Mouse (Mus musculus) cerebellum, adult 2 months (tissue): ENCODE data around the gene Daxx. TPM values are rescaled to one million over a fixed set of nuclear protein-coding genes. Genes with fewer than 3 reads are reported as not detected.
A peak's percentile ranks its signal among the peaks of the same experiment; 100 is the strongest.
"Not testable (repeated sequence)": the region's sequence is repeated elsewhere in the genome, so short reads cannot be mapped to it uniquely, and the experiment has no call there.

Experiments used
- DNase-seq, 2 experiments: peaks; one replicate each; pipeline ENCODE4 v3.0.0; 2021
- H3K27ac ChIP-seq: fragments of 200-500 bp; 2 replicates; pipeline ENCODE4 v1.5.1; 2012; ENCODE audit warnings: low read length, control low read depth, inconsistent platforms; ENCODE audit not compliant: insufficient read depth
- H3K27me3 ChIP-seq: fragments of 200-500 bp; 2 replicates; pipeline ENCODE4 v1.6.1; 2012; ENCODE audit warnings: inconsistent platforms, mild to moderate bottlenecking, low read length, moderate library complexity; ENCODE audit not compliant: control insufficient read depth, insufficient read depth
- H3K4me1 ChIP-seq: fragments of 200-500 bp; 2 replicates; pipeline ENCODE4 v1.6.1; 2011; ENCODE audit warnings: low read length; ENCODE audit not compliant: control insufficient read depth, insufficient read depth
- H3K4me3 ChIP-seq: fragments of 200-500 bp; replicated peaks from 2 replicates; pipeline ENCODE3; 2011; ENCODE audit warnings: mild to moderate bottlenecking, low read depth, low read length, control low read depth; ENCODE audit not compliant: insufficient read depth
- CTCF ChIP-seq: fragments of 200-500 bp; IDR thresholded peaks from 2 replicates; pipeline ENCODE4 v1.5.1; 2011; ENCODE audit warnings: low read depth, mild to moderate bottlenecking, control low read depth, low read length, moderate library complexity, borderline replicate concordance; ENCODE audit not compliant: insufficient read depth
- POLR2A ChIP-seq: fragments of 200-500 bp; IDR thresholded peaks from 2 replicates; pipeline ENCODE4 v1.6.1; 2011; ENCODE audit warnings: low read length, control low read depth, borderline replicate concordance; ENCODE audit not compliant: insufficient read depth
- WGBS: fragments of 180-500 bp; shearing (Covaris S2); methylation state at CpG from one replicate; pipeline ENCODE4 v1.1.7; 2018; 5-methylcytosine and 5-hydroxymethylcytosine counted together
- polyA plus RNA-seq: library from polyadenylated mRNA; depleted of rRNA; stranded (reverse); fragments of >200 nt; gene quantifications from 2 replicates; pipeline ENCODE4 v1.2.3, GENCODE M21; 2012

The Daxx gene
- polyA plus RNA-seq, 1 experiment, result 30.4 TPM

DNA sequence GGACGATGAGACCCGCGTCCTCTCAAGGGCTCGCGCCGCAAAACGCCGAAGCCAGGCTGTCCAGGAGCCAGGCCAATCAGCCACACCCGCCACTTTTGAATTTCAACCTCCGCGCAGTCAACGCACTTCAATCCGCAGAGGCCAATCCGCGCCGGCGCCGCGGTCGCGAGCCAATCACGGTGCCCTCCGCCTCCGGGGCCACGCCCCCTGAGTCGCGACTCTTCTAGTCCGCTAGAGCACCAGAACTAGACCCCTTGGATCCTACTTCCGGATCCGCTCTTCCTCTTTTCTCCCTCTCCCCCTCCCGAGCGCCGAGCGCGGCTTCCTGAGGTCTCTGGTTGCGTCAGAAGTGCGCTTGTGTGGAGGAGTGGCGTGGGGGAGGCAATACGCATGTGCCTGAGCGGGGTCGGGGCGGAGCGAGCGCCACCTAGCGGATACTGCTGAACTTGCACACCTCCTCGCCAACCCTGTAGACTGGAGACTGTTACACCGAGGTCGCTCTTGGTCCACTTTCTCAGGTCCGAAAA, 18.6 kb upstream of the Daxx start, which contains the start of gene Kifc1:
Gene Kifc1, minus strand, starts transcription at position 129 of the 527 bp plus-strand sequence.
- H3K4me3 ChIP-seq, result peak within 1 kb of the TSS; percentile 94
- TF ChIP-seq POLR2A (no peak), CTCF (peak; percentile 92)
- H3K27ac ChIP-seq, result no peak within 1 kb of the TSS
- H3K4me1 ChIP-seq, result no peaks in the 10 kb centered on the region
- H3K27me3 ChIP-seq, result no peaks in the 10 kb centered on the region
- WGBS, result under 1% methylated on average over 49 of the region's 49 CpGs
- DNase-seq, result peak; percentile 99 to 100

DNA sequence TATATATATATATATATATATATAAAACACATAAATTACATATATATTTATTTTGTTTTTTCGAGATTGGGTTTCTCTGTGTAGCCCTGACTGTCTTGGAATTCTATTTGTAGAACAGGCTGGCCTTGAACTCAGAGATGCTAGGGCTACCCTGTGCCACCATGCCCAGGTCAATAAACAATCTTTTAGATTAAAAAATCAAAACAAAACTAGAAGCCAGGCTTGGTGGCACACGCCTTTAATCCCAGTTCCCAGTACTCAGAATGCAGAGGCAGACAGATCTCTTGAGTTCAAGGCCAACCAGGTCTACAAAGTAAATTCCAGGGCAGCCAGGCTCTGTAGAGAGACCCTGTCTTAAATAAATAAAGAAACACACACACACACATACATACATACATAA, 17.9 kb upstream of the Daxx start:
- no peak for TF ChIP-seq CTCF
- TF ChIP-seq POLR2A, result no peak
- WGBS, result 60% methylated on average over 2 of the region's 2 CpGs
- H3K4me1 ChIP-seq, result no peaks in the 10 kb centered on the region
- no peak for DNase-seq
- H3K27me3 ChIP-seq, result no peaks in the 10 kb centered on the region
- H3K4me3 ChIP-seq, result no peak overlapping the region
- no peak overlapping the region for H3K27ac ChIP-seq

GRCm38 (mm10) chr17:33891892-33892291, 17.3 kb upstream of the Daxx start:
- 62% methylated on average over 6 of the region's 6 CpGs for WGBS
- DNase-seq, H3K4me3 ChIP-seq, H3K27me3 ChIP-seq, H3K27ac ChIP-seq, H3K4me1 ChIP-seq: not testable (repeated sequence)

DNA sequence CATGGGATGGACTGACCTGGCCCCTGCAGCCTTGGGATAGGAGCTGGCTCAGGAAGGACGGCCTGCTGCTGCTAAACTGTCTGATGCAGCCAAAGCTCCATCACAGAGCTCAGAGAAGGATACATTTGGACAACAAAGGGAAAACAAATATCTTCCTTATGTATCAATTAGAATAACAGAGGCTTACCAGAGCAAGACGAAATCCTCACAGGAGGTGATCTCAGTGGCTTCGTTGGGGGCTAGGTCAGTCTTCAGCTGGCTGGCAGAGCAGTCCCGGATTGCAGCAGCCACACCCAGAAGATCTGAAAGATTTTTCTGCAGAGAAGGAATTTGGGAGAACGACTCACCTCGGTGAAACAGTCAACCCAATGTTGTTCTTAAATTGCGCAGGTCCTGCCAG, 16.8 kb upstream of the Daxx start:
- H3K4me1 ChIP-seq, result no peaks in the 10 kb centered on the region
- no peak for DNase-seq
- no peak for TF ChIP-seq POLR2A
- no peak for TF ChIP-seq CTCF

DNA sequence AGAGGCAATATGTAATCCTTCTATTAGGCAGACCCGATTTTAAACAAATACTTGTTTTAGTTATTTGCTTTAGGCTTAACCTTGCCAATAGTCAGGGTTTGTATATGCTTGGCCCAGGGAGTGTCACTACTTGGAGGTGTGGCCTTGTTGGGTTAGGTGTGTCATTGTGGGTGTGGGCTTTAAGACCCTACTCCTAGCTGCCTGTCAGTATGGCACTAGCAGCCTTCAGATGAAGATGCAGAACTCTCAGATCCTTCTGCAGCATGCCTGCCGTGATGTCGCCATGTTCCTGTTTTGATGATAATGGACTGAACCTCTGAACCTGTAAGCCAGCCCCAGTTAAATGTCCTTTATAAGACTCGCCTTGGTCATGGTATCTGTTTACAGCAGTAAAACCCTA, 16.2 kb upstream of the Daxx start:
- not testable (repeated sequence) for H3K4me1 ChIP-seq, H3K4me3 ChIP-seq, H3K27me3 ChIP-seq, H3K27ac ChIP-seq, DNase-seq
- WGBS, result 83% methylated on average over 4 of the region's 4 CpGs

More for the DNA sequence above, 16.8 kb upstream of the Daxx start:
- no peaks in the 10 kb centered on the region for H3K27me3 ChIP-seq
- no peak overlapping the region for H3K27ac ChIP-seq
- H3K4me3 ChIP-seq, result no peak overlapping the region
- 13% methylated on average over 7 of the region's 7 CpGs for WGBS

GRCm38 (mm10) chr17:33897114-33897794, 12.0 kb upstream of the Daxx start:
- no peak overlapping the region for H3K4me3 ChIP-seq
- no peak overlapping the region for H3K27ac ChIP-seq
- peak; percentile 60 for TF ChIP-seq CTCF
- no peak for TF ChIP-seq POLR2A

GRCm38 (mm10) chr17:33898193-33898592, 11.0 kb upstream of the Daxx start:
- not testable (repeated sequence) for H3K27me3 ChIP-seq, DNase-seq, H3K4me1 ChIP-seq, H3K4me3 ChIP-seq, H3K27ac ChIP-seq
- 83% methylated on average over 4 of the region's 4 CpGs for WGBS

More at GRCm38 (mm10) chr17:33897114-33897794, 12.0 kb upstream of the Daxx start:
- WGBS, result 46% methylated on average over 6 of the region's 6 CpGs
- DNase-seq, result no peak
- no peaks in the 10 kb centered on the region for H3K4me1 ChIP-seq
- no peaks in the 10 kb centered on the region for H3K27me3 ChIP-seq

GRCm38 (mm10) chr17:33899642-33900041, 9.6 kb upstream of the Daxx start:
- TF ChIP-seq CTCF (no peak), POLR2A (no peak)
- Histone ChIP-seq H3K27me3 (no peaks in the 10 kb centered on the region), H3K4me3 (no peak overlapping the region), H3K27ac (no peak overlapping the region), H3K4me1 (no peaks in the 10 kb centered on the region)
- DNase-seq, result no peak
- WGBS, result 71% methylated on average over 4 of the region's 4 CpGs
